Mouse (Mus musculus): ENCODE measurements at regions not wholly inside any gene's neighbourhood (a gene's known extent, or its start where the extent isn't known, plus 50 kb on each side); places are given as distances from the start of the nearest gene placed in this dataset.

DNA sequence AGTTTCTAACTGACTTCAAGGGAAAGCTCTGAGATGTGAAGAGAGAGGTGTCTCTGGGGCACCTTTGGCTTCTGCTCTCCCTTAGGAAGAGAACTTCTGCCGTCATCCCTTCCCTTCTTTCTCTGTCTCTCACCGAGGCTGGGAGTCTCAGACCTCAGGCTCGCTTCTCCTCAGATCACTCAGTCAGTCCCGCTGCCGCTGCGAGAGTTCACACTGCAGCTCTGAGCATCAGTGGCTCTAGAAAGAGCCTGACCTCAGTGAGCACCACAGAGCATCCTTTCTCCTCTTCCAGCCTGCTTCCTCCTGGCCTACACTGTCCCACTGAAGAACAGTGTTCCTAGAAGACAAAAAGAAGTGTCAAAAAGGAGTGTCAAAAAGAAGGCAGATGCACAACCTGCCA, 316.6 kb downstream of the Cd83 start:
- Histone ChIP-seq H3K4me2 (replicated peaks; ENCODE audit: low read depth) (no peak overlapping the region), H3K9me3 (ENCODE audit: control insufficient read depth) (no peaks in the 10 kb centered on the region), H3K4me3 (ENCODE audit: low read depth, low read length) (no peak overlapping the region), H3K27me3 (replicated peaks; ENCODE audit: control insufficient read depth, insufficient read depth, low read length) (no peaks in the 10 kb centered on the region), H3K36me3 (ENCODE audit: control insufficient read depth, insufficient read depth) (no peaks in the 10 kb centered on the region), H3K27ac (ENCODE audit: low read depth, low read length) (no peak overlapping the region), H3K9ac (ENCODE audit: low read depth, low read length) (no peak overlapping the region), H3K4me1 (replicated peaks; ENCODE audit: control insufficient read depth, insufficient read depth, low read length) (no peaks in the 10 kb centered on the region)
- no peak for TF ChIP-seq CTCF (IDR thresholded peaks at IDR 0.05; ENCODE audit: low read depth)
- ATAC-seq = no peak
- 45% methylated on average over 6 of the region's 6 CpGs for WGBS

DNA sequence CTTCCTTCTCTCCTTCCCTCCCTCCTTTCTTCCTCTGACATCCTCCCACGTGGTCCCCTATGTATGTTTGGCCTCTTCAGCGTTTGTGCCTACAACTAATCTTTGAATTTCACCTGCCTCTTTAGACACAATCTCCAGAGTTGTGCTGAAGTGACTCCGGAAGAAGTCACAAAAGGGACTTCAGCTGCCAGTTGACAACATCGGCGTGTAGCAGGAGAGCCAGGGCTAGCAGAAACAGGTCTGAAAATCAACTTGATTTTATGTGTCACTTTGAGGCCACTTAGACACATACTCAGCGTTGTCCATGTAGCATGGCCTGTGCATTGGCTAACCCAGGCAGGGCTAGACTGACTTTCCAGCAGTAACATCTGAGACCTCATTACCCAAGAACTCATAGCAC, 317.2 kb downstream of the Cd83 start:
- TF ChIP-seq CTCF (IDR thresholded peaks at IDR 0.05; ENCODE audit: low read depth) = no peak
- H3K36me3 ChIP-seq (ENCODE audit: control insufficient read depth, insufficient read depth) = no peaks in the 10 kb centered on the region
- no peak for ATAC-seq
- H3K4me2 ChIP-seq (replicated peaks; ENCODE audit: low read depth) = no peak overlapping the region
- H3K4me1 ChIP-seq (replicated peaks; ENCODE audit: control insufficient read depth, insufficient read depth, low read length) = no peaks in the 10 kb centered on the region
- WGBS = 77% methylated on average over 6 of the region's 6 CpGs
- no peak overlapping the region for H3K9ac ChIP-seq (ENCODE audit: low read depth, low read length)
- no peaks in the 10 kb centered on the region for H3K27me3 ChIP-seq (replicated peaks; ENCODE audit: control insufficient read depth, insufficient read depth, low read length)
- H3K27ac ChIP-seq (ENCODE audit: low read depth, low read length) = no peak overlapping the region
- H3K9me3 ChIP-seq (ENCODE audit: control insufficient read depth) = no peaks in the 10 kb centered on the region
- H3K4me3 ChIP-seq (ENCODE audit: low read depth, low read length) = no peak overlapping the region

DNA sequence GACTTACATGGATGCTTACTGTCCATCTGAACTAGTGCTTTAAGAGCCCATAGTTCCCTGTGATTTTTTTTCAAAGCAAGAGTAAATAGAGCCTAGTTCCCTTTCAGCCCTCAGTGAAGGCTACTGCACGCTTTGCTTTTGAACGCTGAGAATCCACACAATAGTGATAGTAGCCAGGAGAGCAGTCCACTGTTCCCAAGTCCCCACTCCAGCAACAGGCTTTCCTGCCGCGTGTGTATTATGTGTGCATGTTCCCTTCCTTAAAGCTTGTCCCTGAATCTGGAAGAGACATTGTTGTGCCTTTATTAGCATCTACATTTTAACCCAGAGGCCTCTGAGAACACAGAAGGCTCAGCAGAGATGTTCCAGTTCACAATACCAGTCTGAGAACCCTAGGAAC, 317.7 kb downstream of the Cd83 start:
- no peaks in the 10 kb centered on the region for H3K9me3 ChIP-seq (ENCODE audit: control insufficient read depth)
- H3K36me3 ChIP-seq (ENCODE audit: control insufficient read depth, insufficient read depth) = no peaks in the 10 kb centered on the region
- 75% methylated on average over 4 of the region's 4 CpGs for WGBS
- no peaks in the 10 kb centered on the region for H3K4me1 ChIP-seq (replicated peaks; ENCODE audit: control insufficient read depth, insufficient read depth, low read length)
- H3K9ac ChIP-seq (ENCODE audit: low read depth, low read length) = no peak overlapping the region
- no peak for ATAC-seq
- TF ChIP-seq CTCF (IDR thresholded peaks at IDR 0.05; ENCODE audit: low read depth) = no peak
- H3K27ac ChIP-seq (ENCODE audit: low read depth, low read length) = no peak overlapping the region
- no peaks in the 10 kb centered on the region for H3K27me3 ChIP-seq (replicated peaks; ENCODE audit: control insufficient read depth, insufficient read depth, low read length)
- no peak overlapping the region for H3K4me2 ChIP-seq (replicated peaks; ENCODE audit: low read depth)
- no peak overlapping the region for H3K4me3 ChIP-seq (ENCODE audit: low read depth, low read length)

DNA sequence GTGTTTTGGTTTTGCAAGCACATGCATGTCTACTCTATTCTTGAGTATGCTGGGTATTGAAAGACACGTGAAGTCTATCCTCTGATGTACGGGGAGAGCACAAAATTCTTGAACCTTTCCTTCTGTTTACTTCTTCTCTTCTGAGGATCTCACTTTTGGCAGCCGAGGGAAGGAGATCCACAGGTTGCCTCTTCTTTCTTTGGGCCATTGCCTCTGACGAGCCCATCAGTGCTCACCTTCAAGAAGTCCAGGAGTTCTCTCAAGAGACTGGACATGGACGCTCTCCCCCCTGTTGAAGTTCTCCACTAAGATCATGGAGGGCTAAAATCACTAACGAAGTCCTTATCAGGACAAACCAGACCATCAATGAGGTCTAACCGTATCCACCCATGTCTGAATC, 318.8 kb downstream of the Cd83 start:
- ATAC-seq = no peak
- H3K27me3 ChIP-seq (replicated peaks; ENCODE audit: control insufficient read depth, insufficient read depth, low read length) = no peaks in the 10 kb centered on the region
- H3K4me3 ChIP-seq (ENCODE audit: low read depth, low read length) = no peak overlapping the region
- 94% methylated on average over 7 of the region's 7 CpGs for WGBS
- no peaks in the 10 kb centered on the region for H3K4me1 ChIP-seq (replicated peaks; ENCODE audit: control insufficient read depth, insufficient read depth, low read length)
- TF ChIP-seq CTCF (IDR thresholded peaks at IDR 0.05; ENCODE audit: low read depth) = no peak
- no peak overlapping the region for H3K9ac ChIP-seq (ENCODE audit: low read depth, low read length)
- H3K9me3 ChIP-seq (ENCODE audit: control insufficient read depth) = no peaks in the 10 kb centered on the region
- no peaks in the 10 kb centered on the region for H3K36me3 ChIP-seq (ENCODE audit: control insufficient read depth, insufficient read depth)
- H3K4me2 ChIP-seq (replicated peaks; ENCODE audit: low read depth) = no peak overlapping the region
- H3K27ac ChIP-seq (ENCODE audit: low read depth, low read length) = no peak overlapping the region

DNA sequence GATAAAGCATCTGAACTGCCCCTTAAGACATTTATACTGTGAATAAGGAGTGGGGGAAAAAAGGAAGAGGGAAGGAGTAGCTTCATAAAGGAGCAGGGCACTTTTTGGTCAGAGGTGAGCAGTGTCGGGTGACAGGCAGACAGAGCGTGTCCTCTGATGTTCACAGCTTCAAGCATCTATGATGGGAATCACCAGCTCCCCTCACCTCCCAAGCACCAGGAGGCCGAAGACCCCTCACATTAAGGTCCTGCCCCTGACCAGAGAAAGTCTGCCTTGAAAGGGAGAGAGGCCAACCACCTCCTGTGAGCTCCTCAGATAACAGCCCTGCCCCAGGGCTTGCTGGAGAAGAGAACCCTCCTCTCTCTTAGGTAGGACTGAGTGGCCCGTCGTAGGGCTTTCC, 320.6 kb downstream of the Cd83 start:
- no peak for ATAC-seq
- 58% methylated on average over 5 of the region's 5 CpGs for WGBS
- H3K36me3 ChIP-seq (ENCODE audit: control insufficient read depth, insufficient read depth) = no peaks in the 10 kb centered on the region
- no peak overlapping the region for H3K9ac ChIP-seq (ENCODE audit: low read depth, low read length)
- TF ChIP-seq CTCF (IDR thresholded peaks at IDR 0.05; ENCODE audit: low read depth) = no peak
- H3K4me3 ChIP-seq (ENCODE audit: low read depth, low read length) = no peak overlapping the region
- H3K27me3 ChIP-seq (replicated peaks; ENCODE audit: control insufficient read depth, insufficient read depth, low read length) = no peaks in the 10 kb centered on the region
- H3K4me2 ChIP-seq (replicated peaks; ENCODE audit: low read depth) = no peak overlapping the region
- H3K9me3 ChIP-seq (ENCODE audit: control insufficient read depth) = no peaks in the 10 kb centered on the region
- no peaks in the 10 kb centered on the region for H3K4me1 ChIP-seq (replicated peaks; ENCODE audit: control insufficient read depth, insufficient read depth, low read length)
- H3K27ac ChIP-seq (ENCODE audit: low read depth, low read length) = no peak overlapping the region

DNA sequence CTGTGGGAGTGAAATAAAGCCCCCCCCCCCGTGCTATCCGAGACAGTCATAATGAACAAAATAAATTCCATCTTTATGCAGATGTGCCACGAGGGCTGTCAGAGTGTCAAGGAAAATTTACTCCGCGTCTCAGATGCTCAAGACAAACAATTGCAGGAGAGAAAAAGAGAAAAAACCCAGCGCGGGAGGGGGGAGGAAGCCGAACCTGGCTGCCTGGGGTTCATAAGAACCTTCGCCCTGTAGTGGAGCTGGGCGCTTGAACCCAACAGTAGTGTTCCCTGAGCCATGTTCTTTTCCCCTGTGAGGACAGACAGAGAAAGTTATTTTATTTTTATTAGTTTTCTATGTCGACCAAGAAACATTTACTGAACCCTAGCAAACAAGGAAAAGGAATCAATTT, 324.1 kb downstream of the Cd83 start:
- no peak for ATAC-seq
- H3K4me1 ChIP-seq (replicated peaks; ENCODE audit: control insufficient read depth, insufficient read depth, low read length) = no peaks in the 10 kb centered on the region
- no peak overlapping the region for H3K9ac ChIP-seq (ENCODE audit: low read depth, low read length)
- no peaks in the 10 kb centered on the region for H3K27me3 ChIP-seq (replicated peaks; ENCODE audit: control insufficient read depth, insufficient read depth, low read length)
- WGBS = 68% methylated on average over 11 of the region's 11 CpGs
- TF ChIP-seq CTCF (IDR thresholded peaks at IDR 0.05; ENCODE audit: low read depth) = no peak
- H3K4me2 ChIP-seq (replicated peaks; ENCODE audit: low read depth) = no peak overlapping the region
- H3K4me3 ChIP-seq (ENCODE audit: low read depth, low read length) = no peak overlapping the region
- H3K27ac ChIP-seq (ENCODE audit: low read depth, low read length) = no peak overlapping the region
- no peaks in the 10 kb centered on the region for H3K36me3 ChIP-seq (ENCODE audit: control insufficient read depth, insufficient read depth)
- no peaks in the 10 kb centered on the region for H3K9me3 ChIP-seq (ENCODE audit: control insufficient read depth)

DNA sequence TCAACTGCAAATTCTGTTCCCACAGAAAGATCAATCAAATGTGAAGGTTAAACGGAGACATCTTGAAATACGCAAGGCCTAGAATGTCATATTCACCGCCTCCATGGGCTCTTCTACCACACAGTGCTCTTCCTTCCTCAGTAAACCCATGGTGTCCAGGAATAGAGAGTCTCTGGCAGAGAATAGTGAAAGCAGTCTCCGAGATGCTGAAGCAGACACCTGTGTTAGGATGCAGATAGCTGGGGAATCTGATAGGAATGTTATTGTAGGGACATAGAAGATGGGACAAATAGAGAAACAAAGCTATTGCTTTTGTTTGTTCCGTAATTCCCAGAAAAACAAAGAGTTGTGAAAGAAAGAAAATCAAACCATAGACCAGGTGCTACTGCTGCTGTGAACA, 328.5 kb downstream of the Cd83 start:
- Histone ChIP-seq H3K4me1 (replicated peaks; ENCODE audit: control insufficient read depth, insufficient read depth, low read length) (no peaks in the 10 kb centered on the region), H3K27me3 (replicated peaks; ENCODE audit: control insufficient read depth, insufficient read depth, low read length) (no peaks in the 10 kb centered on the region), H3K36me3 (ENCODE audit: control insufficient read depth, insufficient read depth) (no peaks in the 10 kb centered on the region), H3K27ac (ENCODE audit: low read depth, low read length) (no peak overlapping the region), H3K9ac (ENCODE audit: low read depth, low read length) (no peak overlapping the region), H3K9me3 (ENCODE audit: control insufficient read depth) (no peaks in the 10 kb centered on the region), H3K4me2 (replicated peaks; ENCODE audit: low read depth) (no peak overlapping the region), H3K4me3 (ENCODE audit: low read depth, low read length) (no peak overlapping the region)
- ATAC-seq = no peak
- no peak for TF ChIP-seq CTCF (IDR thresholded peaks at IDR 0.05; ENCODE audit: low read depth)
- WGBS = 87% methylated on average over 5 of the region's 5 CpGs
